Mouse (Mus musculus): ENCODE results near the gene B4galt3. TPM values are rescaled to one million over a fixed set of nuclear protein-coding genes. Genes with fewer than 3 reads are reported as not detected.

Gene B4galt3
- polyA plus RNA-seq, 1 experiment from 2014 or later, result 65.5 TPM

GRCm38 (mm10) chr1:171282086-171282805, 12.1 kb downstream of the B4galt3 start:
- WGBS, result 77% methylated on average over 18 of the region's 18 CpGs
- Histone ChIP-seq H3K9ac (ENCODE audit: low read length) (peak overlapping the region; percentile 41; the same call in 1 of the 2 replicates), H3K27ac (ENCODE audit: low read depth) (peak overlapping the region; percentile 60; the same call in 1 of the 2 replicates)

GRCm38 (mm10) chr1:171283188-171284160, 13.3 kb downstream of the B4galt3 start:
- peaks cover 17% of the 10 kb centered on the region for H3K4me1 ChIP-seq (replicated peaks; ENCODE audit: control insufficient read depth, insufficient read depth, low read length)
- no peaks in the 10 kb centered on the region for H3K9me3 ChIP-seq (ENCODE audit: control insufficient read depth, low read length)
- no peak for DNase-seq (ENCODE audit: low spot score)
- peaks cover 47% of the 10 kb centered on the region for H3K36me3 ChIP-seq (ENCODE audit: control insufficient read depth, insufficient read depth, low read length)
- ATAC-seq (replicated peaks; ENCODE audit: low FRiP score, low TSS enrichment, low read depth), result no peak
- H3K27me3 ChIP-seq (replicated peaks; ENCODE audit: control insufficient read depth, insufficient read depth, low read length), result no peaks in the 10 kb centered on the region
- H3K4me2 ChIP-seq (ENCODE audit: low read length), result no peak overlapping the region
- H3K4me3 ChIP-seq (ENCODE audit: low read depth, low read length), result no peak overlapping the region
- 93% methylated on average over 18 of the region's 18 CpGs for WGBS
- H3K27ac ChIP-seq (ENCODE audit: low read depth), result no peak overlapping the region
- H3K9ac ChIP-seq (ENCODE audit: low read length), result no peak overlapping the region

More at GRCm38 (mm10) chr1:171282086-171282805, 12.1 kb downstream of the B4galt3 start:
- H3K36me3 ChIP-seq (ENCODE audit: control insufficient read depth, insufficient read depth, low read length), result peaks cover 56% of the 10 kb centered on the region
- no peaks in the 10 kb centered on the region for H3K27me3 ChIP-seq (replicated peaks; ENCODE audit: control insufficient read depth, insufficient read depth, low read length)
- H3K4me1 ChIP-seq (replicated peaks; ENCODE audit: control insufficient read depth, insufficient read depth, low read length), result peaks cover 17% of the 10 kb centered on the region
- peak overlapping the region; percentile 90 for H3K4me2 ChIP-seq (ENCODE audit: low read length)
- H3K4me3 ChIP-seq (ENCODE audit: low read depth, low read length), result peak overlapping the region; percentile 69; the same call in 1 of the 2 replicates
- DNase-seq (ENCODE audit: low spot score) (no peak), ATAC-seq (replicated peaks; ENCODE audit: low FRiP score, low TSS enrichment, low read depth) (no peak)
- H3K9me3 ChIP-seq (ENCODE audit: control insufficient read depth, low read length), result no peaks in the 10 kb centered on the region

GRCm38 (mm10) chr1:171284491-171284890, 14.4 kb downstream of the B4galt3 start:
- H3K9ac ChIP-seq (ENCODE audit: low read length), result no peak overlapping the region
- no peak overlapping the region for H3K4me3 ChIP-seq (ENCODE audit: low read depth, low read length)
- ATAC-seq (replicated peaks; ENCODE audit: low FRiP score, low TSS enrichment, low read depth), result no peak
- peaks cover 57% of the 10 kb centered on the region for H3K36me3 ChIP-seq (ENCODE audit: control insufficient read depth, insufficient read depth, low read length)
- 92% methylated on average over 15 of the region's 15 CpGs for WGBS
- H3K9me3 ChIP-seq (ENCODE audit: control insufficient read depth, low read length), result no peaks in the 10 kb centered on the region
- H3K27ac ChIP-seq (ENCODE audit: low read depth), result no peak overlapping the region
- H3K27me3 ChIP-seq (replicated peaks; ENCODE audit: control insufficient read depth, insufficient read depth, low read length), result no peaks in the 10 kb centered on the region
- no peak overlapping the region for H3K4me2 ChIP-seq (ENCODE audit: low read length)
- peaks cover 17% of the 10 kb centered on the region for H3K4me1 ChIP-seq (replicated peaks; ENCODE audit: control insufficient read depth, insufficient read depth, low read length)
- DNase-seq (ENCODE audit: low spot score), result no peak

- Histone ChIP-seq H3K4me3 (ENCODE audit: low read depth, low read length) (no peak overlapping the region), H3K4me1 (replicated peaks; ENCODE audit: control insufficient read depth, insufficient read depth, low read length) (peaks cover 11% of the 10 kb centered on the region), H3K36me3 (ENCODE audit: control insufficient read depth, insufficient read depth, low read length) (peaks cover 63% of the 10 kb centered on the region), H3K27ac (ENCODE audit: low read depth) (no peak overlapping the region), H3K27me3 (replicated peaks; ENCODE audit: control insufficient read depth, insufficient read depth, low read length) (no peaks in the 10 kb centered on the region), H3K4me2 (ENCODE audit: low read length) (no peak overlapping the region), H3K9ac (ENCODE audit: low read length) (no peak overlapping the region), H3K9me3 (ENCODE audit: control insufficient read depth, low read length) (no peaks in the 10 kb centered on the region)
- no peak for DNase-seq (ENCODE audit: low spot score)
- ATAC-seq (replicated peaks; ENCODE audit: low FRiP score, low TSS enrichment, low read depth), result no peak
- 87% methylated on average over 20 of the region's 20 CpGs for WGBS
Measured at GRCm38 (mm10) chr1:171285096-171285892, 15.2 kb downstream of the B4galt3 start.

- Histone ChIP-seq H3K36me3 (ENCODE audit: control insufficient read depth, insufficient read depth, low read length) (peaks cover 63% of the 10 kb centered on the region), H3K9me3 (ENCODE audit: control insufficient read depth, low read length) (no peaks in the 10 kb centered on the region), H3K4me1 (replicated peaks; ENCODE audit: control insufficient read depth, insufficient read depth, low read length) (peaks cover 10% of the 10 kb centered on the region), H3K27ac (ENCODE audit: low read depth) (no peak overlapping the region), H3K27me3 (replicated peaks; ENCODE audit: control insufficient read depth, insufficient read depth, low read length) (no peaks in the 10 kb centered on the region), H3K4me2 (ENCODE audit: low read length) (peak overlapping the region; percentile 82; the same call in 1 of the 2 replicates), H3K4me3 (ENCODE audit: low read depth, low read length) (no peak overlapping the region), H3K9ac (ENCODE audit: low read length) (peak overlapping the region; percentile 98; the same call in 1 of the 2 replicates)
- ATAC-seq (replicated peaks; ENCODE audit: low FRiP score, low TSS enrichment, low read depth) (no peak), DNase-seq (ENCODE audit: low spot score) (no peak)
- WGBS, result 86% methylated on average over 19 of the region's 19 CpGs
Measured at GRCm38 (mm10) chr1:171286517-171286916, 16.4 kb downstream of the B4galt3 start.

GRCm38 (mm10) chr1:171287136-171288081, 17.3 kb downstream of the B4galt3 start, which contains the start of gene Usp21:
Usp21 (minus strand) TSS chr1:171287991.
- Histone ChIP-seq H3K27ac (ENCODE audit: low read depth) (peak within 1 kb of the TSS; percentile 87), H3K4me3 (ENCODE audit: low read depth, low read length) (peak within 1 kb of the TSS; percentile 93)

GRCm38 (mm10) chr1:171288328-171288727, 18.2 kb downstream of the B4galt3 start:
- peaks cover 50% of the 10 kb centered on the region for H3K36me3 ChIP-seq (ENCODE audit: control insufficient read depth, insufficient read depth, low read length)
- DNase-seq (ENCODE audit: low spot score), result no peak
- peaks cover 6% of the 10 kb centered on the region for H3K4me1 ChIP-seq (replicated peaks; ENCODE audit: control insufficient read depth, insufficient read depth, low read length)
- H3K27ac ChIP-seq (ENCODE audit: low read depth), result peak overlapping the region; percentile 87; the same call in 1 of the 2 replicates
- no peaks in the 10 kb centered on the region for H3K27me3 ChIP-seq (replicated peaks; ENCODE audit: control insufficient read depth, insufficient read depth, low read length)
- 67% methylated on average over 4 of the region's 4 CpGs for WGBS
- no peaks in the 10 kb centered on the region for H3K9me3 ChIP-seq (ENCODE audit: control insufficient read depth, low read length)
- H3K4me2 ChIP-seq (ENCODE audit: low read length), result peak overlapping the region; percentile 82
- no peak for ATAC-seq (replicated peaks; ENCODE audit: low FRiP score, low TSS enrichment, low read depth)
- no peak overlapping the region for H3K9ac ChIP-seq (ENCODE audit: low read length)
- H3K4me3 ChIP-seq (ENCODE audit: low read depth, low read length), result peak overlapping the region; percentile 93; the same call in 1 of the 2 replicates

More at GRCm38 (mm10) chr1:171287136-171288081, 17.3 kb downstream of the B4galt3 start, which contains the start of gene Usp21:
- no peaks in the 10 kb centered on the region for H3K9me3 ChIP-seq (ENCODE audit: control insufficient read depth, low read length)
- H3K9ac ChIP-seq (ENCODE audit: low read length), result peak within 1 kb of the TSS; percentile 98
- WGBS, result under 1% methylated on average over 49 of the region's 49 CpGs
- no peaks in the 10 kb centered on the region for H3K27me3 ChIP-seq (replicated peaks; ENCODE audit: control insufficient read depth, insufficient read depth, low read length)
- peak; percentile 91 for ATAC-seq (replicated peaks; ENCODE audit: low FRiP score, low TSS enrichment, low read depth)
- H3K4me2 ChIP-seq (ENCODE audit: low read length), result peak within 1 kb of the TSS; percentile 82
- H3K4me1 ChIP-seq (replicated peaks; ENCODE audit: control insufficient read depth, insufficient read depth, low read length), result peaks cover 5% of the 10 kb centered on the region
- peak; percentile 91 for DNase-seq (ENCODE audit: low spot score)
- peaks cover 59% of the 10 kb centered on the region for H3K36me3 ChIP-seq (ENCODE audit: control insufficient read depth, insufficient read depth, low read length)

All from intestine, embryonic 14.5 days (tissue).